Mouse (Mus musculus) natural killer cell, adult 2 months (primary cell): ENCODE measurements around the gene Clstn2.

Source experiments
- DNase-seq, 2 experiments: peaks; one replicate each; pipeline ENCODE4 v3.0.0; 2022; ENCODE audit warnings: low spot score in 2 of 2

Clstn2 gene

DNA sequence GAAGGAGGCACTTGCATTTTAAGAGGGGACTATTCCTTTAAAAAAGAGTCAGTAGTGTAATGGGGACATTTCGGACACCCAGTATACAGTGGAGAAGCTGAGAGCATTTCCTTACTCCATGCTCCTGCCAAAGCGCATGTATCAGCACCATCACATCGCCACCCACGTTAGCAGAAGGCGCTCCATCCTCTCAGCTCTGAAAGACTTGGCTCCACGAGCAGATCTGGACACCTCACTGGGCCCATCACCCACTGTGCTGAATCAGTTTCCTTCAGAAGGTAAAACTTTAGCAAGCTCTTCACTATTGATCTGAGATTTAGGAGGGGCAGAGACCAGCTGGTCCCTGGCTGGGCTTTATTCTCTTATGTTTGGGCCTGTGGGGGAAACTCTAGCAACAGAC lies 469.9 kb downstream of the Clstn2 start:
- DNase-seq, result no peak

DNA sequence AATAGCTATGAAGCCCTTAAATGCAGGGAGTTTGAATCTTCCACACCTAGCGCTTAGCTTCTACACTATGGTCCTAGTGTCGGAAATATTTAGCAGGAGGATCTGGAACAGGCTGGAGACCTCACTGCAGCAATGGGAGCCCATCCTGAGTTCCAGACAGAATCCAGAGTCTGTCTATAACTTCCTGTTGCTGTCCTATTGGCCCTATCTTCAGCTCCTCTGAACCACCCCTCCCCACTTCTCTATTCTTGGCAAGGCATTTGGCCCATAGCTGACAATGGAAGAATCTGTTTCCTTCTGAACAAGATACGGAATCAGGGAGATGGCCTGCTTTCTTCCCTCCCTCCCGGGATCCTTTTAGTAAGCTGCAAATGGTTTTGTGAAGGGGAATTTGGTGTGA lies 488.6 kb downstream of the Clstn2 start:
- DNase-seq, result no peak

DNA sequence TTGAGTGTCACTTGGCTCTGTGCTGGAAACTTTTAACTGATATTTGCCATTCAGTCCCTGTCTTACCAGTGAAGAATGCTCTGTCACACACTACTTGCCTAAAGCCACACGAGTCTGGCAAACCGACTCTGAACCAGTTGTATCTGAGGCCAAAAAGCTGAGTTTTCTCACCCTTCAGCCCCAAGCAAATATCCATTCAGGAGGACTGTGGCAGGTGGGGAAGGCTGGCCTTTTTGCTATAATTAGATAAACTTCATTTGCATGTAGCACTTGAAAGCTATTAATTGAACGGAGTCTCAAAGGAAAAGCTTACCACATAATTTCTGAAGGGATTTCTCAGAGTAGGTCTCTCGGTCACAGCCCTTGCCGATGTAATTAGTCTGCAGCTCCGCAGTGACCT lies 491.6 kb downstream of the Clstn2 start:
- no peak for DNase-seq

DNA sequence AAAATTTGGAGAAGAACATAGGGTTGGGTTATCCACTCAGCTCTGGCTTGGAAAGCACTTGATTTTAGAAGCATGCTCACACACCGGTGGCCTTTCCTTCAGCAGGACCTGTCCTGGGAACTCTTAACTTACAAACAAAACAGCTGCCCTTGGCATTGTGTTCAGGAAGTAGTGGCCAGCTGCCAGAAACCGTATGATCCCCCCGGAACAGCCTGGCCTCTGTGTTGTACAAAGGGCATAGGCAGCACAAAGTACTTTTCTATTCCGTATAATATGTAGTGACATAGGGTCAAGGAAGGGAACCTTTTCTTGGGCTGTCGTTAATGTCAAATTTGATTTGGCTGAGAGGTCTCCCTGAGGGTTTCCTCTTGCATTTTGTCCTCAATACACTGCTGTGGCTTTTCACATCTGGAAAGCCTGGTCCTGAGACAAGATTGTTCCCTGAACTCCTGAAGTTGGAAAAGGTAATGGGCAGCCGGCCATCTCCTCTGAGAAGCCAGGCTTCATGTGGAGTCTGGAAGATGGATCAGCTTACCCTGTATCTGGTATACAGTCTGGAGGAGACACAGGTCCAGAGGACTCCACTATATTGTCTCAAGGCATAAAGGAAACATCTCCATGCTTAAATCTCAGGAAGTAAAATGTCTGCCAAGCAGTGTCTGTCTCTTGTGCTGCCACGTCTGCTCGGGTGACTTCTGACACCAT lies 494.8 kb downstream of the Clstn2 start:
- DNase-seq, result no peak

- DNase-seq, result no peak
Measured at GRCm38 (mm10) chr9:97534196-97534595, 498.8 kb downstream of the Clstn2 start.

GRCm38 (mm10) chr9:97533306-97533705 lies 499.7 kb downstream of the Clstn2 start:
- no peak for DNase-seq

DNA sequence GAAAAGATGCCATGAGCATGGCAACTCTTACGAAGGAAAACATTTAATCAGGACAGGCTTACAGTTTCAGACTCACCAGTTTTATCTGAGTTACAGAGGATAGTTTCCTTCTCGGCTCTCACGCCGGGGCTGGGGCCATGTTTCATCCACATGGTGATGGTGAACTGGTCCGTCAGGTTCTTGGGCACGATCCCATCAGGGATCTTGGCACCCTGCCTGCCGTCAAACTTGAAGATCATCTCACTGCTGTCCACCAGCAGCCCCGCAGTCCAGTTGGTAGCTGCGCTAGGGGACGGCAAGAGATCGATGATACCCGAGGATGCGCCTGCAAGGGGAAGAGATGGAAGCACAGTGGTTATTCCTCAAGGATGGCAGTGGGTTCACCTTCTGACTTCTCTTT lies 500.4 kb downstream of the Clstn2 start:
- no peak for DNase-seq

GRCm38 (mm10) chr9:97527926-97528325 lies 505.1 kb downstream of the Clstn2 start:
- DNase-seq, result no peak

DNA sequence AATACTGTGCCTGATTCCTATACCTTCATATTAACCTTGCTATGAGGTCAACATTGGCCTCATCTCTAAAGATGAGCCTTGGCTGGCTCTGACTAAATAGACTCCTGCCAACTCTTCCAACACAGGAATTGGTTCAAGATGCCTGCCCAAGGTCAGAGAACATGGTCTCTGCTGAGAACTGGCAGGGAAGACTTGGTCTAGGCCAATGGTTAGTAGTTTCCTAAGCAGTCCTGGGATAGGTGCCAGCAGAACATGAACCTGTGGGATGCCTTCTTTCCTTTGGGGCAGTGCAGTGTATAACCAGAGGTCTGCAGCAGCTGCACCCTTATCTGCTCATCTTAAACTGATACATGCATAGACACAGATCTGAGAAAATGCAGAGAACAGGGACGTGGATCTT lies 505.7 kb downstream of the Clstn2 start:
- no peak for DNase-seq

- no peak for DNase-seq
Measured at GRCm38 (mm10) chr9:97525563-97525962, 507.4 kb downstream of the Clstn2 start.

DNA sequence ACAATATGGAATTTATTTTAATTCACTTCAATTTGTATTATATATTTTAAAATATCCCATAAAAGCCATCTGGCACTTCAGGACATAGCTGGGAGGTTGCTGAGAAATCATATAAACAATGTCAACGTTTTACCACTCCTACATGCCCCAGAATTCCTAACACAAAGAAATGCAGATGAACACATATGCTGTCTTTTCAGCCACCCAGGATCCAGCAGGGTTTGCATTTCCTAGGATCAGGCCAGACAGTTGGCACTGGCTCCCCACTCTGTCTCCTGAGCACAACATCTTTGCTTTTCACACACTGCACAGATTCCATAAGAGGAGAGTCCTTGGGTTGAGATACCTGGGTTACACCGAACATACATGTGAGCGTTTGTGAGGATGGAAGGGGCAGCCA lies 508.1 kb downstream of the Clstn2 start:
- DNase-seq, result no peak

GRCm38 (mm10) chr9:97520771-97521170 lies 512.2 kb downstream of the Clstn2 start:
- no peak for DNase-seq

GRCm38 (mm10) chr9:97517006-97517405 lies 516.0 kb downstream of the Clstn2 start:
- DNase-seq, result no peak

DNA sequence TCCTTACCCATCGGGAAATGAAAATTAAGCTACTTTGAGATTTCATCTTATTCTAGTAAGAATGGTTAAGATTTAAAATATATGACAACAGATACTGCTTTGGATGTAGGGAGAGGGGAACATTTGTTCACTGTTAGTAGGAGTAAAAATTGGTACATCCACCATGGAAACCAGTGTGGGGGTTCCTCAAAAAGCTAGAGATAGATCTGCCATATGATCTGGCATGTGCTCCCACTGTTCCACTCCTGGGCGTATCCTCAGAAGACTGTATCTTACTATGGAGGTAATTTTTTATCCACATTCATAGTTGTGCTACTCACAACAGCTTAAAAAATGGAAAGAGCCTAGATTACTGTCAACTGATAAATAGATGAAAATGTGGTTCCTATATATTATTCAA lies 518.3 kb downstream of the Clstn2 start:
- DNase-seq, result no peak

GRCm38 (mm10) chr9:97512282-97512850 lies 520.6 kb downstream of the Clstn2 start:
- no peak for DNase-seq

DNA sequence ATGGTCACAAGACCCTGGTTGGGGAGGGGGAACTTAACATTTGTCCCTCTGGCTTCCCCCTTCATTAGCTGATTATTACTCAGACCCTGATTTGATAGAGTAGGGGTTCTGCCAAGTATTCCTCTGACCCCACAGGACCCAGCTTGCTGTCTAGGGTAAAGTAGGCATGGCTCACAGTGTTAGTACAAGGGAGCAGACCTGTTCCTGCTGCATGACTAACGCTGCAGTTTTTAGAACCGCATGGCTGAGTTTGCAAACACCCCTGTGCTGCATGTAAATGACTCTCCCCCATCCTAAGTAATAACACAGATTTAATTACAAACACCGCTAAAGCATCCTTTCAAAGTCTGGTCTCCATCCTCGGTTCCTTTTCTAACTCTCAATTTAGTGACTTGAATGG lies 531.6 kb downstream of the Clstn2 start:
- no peak for DNase-seq

GRCm38 (mm10) chr9:97495056-97495455 lies 537.9 kb downstream of the Clstn2 start:
- no peak for DNase-seq

GRCm38 (mm10) chr9:97491626-97492025 lies 541.4 kb downstream of the Clstn2 start:
- DNase-seq, result no peak

DNA sequence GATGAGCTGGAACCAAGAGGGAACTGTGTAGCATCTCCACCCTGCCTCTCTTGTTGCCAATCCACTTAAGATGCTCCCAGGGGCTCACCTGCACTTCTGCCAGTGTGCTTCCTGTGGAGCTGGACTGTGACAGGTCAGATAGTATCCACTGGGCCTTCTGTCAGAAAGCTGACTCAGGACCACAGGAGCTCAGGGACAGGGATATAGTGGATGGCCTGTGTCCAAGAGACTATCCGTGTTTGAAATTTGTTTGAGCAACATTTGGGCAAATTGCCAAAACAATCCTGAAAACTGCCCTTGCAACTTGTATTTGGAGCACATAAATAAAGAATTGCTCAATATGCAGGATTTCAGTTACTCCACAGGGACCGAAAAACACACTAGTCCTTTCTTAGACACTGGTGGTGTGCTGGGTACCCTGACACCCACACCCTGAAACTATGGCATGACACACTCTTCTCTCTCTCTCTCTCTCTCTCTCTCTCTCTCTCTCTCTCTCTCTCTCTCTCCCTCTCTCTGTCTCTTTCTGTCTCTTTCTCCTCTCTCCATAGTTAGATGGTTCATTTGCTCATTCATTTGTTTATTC lies 542.3 kb downstream of the Clstn2 start:
- no peak for DNase-seq

DNA sequence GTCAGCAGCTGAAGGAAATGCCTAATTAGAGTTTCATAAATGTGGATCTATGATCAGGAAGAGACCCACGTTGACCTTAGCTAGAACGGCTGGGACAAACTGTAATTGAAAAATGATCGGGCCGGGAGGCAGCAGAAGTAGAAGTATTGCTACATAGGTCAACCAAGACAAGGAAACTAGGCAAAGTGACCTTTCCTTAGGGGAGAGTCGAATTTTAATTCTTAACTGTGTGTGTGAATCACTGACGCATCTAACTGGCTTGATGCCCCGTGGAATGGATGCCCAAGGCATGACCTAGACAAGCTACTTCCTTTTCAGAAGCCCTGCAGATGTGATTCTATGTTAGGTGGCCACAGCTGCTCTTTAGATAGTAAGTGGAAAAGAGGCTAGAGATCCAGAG lies 546.2 kb downstream of the Clstn2 start:
- DNase-seq, result no peak

GRCm38 (mm10) chr9:97481187-97481586 lies 551.8 kb downstream of the Clstn2 start:
- no peak for DNase-seq

DNA sequence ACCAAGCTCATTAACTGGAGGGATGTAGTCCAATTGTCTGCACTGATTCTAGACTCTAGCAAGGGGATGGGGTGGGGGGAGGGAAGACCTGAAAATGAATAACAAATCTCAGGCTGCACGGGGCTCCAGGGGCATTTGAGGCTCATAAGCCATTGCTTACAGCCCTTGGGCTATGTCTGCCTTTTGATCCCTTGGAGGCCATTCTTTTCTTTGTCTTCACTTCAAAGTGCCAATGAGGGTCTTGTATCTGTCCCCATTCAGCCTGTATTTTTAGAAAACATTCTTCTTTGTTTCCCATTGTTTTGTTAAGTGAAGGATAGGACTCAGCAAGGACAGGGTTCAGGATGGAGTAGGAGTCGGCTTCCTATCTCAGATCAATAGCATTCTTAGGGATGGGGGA lies 556.0 kb downstream of the Clstn2 start:
- no peak for DNase-seq

GRCm38 (mm10) chr9:97476456-97476855 lies 556.5 kb downstream of the Clstn2 start:
- no peak for DNase-seq

DNA sequence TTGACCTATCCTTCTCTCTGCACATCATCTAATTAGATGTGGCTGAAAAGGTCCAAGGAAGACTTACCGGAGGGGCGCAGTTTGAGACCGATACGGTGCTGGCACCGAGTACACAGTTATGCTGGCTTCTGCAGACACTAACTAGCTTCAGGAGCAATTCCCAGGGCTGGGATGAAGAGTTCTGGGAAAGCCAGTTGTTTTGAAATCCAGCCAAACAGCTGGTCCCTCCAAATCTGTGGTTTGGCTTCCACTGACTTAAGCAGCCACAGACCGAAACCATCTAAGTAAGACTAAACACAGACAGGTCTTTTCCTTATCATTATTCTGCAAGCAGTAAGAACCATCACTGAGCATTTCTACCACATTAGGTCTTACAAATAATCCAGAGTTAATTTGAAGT lies 558.1 kb downstream of the Clstn2 start:
- no peak for DNase-seq
